Mouse (Mus musculus): ENCODE results near the gene Pus3. TPM values are rescaled to one million over a fixed set of nuclear protein-coding genes. Genes with fewer than 3 reads are reported as not detected.
A peak's percentile ranks its signal among the peaks of the same experiment; 100 is the strongest.

Gene Pus3
- 1.1 and 2.2 TPM in 2 replicates for polyA plus RNA-seq (2012; rRNA removed)

GRCm38 (mm10) chr9:35558257-35559008, at the start of gene Pus3, which contains the start of gene Ddx25:
Pus3 (plus strand) TSS chr9:35558595.
Ddx25 (minus strand) TSS chr9:35558528.
- peak within 1 kb of the TSS; percentile 77 for H3K4me3 ChIP-seq (replicated peaks; ENCODE audit: extremely low read depth, low read depth, low read length)
- no peak for DNase-seq
- H3K4me1 ChIP-seq (ENCODE audit: control insufficient read depth, insufficient read depth, low read length): no peaks in the 10 kb centered on the region
- TF ChIP-seq POLR2A (IDR thresholded peaks at IDR 0.05; ENCODE audit: borderline replicate concordance, extremely low read depth, low read depth, low read length) (no peak), CTCF (IDR thresholded peaks at IDR 0.05; ENCODE audit: insufficient read depth, low read length) (no peak)
- under 1% methylated on average over 58 of the region's 59 CpGs for WGBS

DNA sequence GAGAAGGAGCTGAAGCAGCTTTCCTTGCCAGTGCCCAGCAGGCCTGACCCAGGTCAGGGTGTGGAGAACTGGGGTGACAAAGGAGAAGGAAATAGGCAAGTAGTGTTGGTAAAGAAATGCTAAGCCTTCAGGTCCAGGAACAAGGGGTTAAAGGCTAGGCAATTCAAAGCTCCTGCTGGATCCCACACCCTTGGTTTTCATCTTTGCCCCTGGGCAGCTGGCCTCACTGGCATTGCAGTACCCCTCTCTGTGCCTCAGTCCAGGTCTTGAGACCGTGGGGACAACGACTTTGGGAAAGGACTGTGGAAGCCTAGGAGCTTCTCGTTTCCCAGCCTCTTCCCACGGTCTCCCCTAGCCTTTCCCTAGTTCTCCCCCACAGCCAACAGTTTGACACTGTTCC, 44.5 kb upstream of the Pus3 start:
- Histone ChIP-seq H3K4me3 (replicated peaks; ENCODE audit: extremely low read depth, low read depth, low read length) (no peak overlapping the region), H3K4me1 (ENCODE audit: control insufficient read depth, insufficient read depth, low read length) (no peaks in the 10 kb centered on the region)
- TF ChIP-seq POLR2A (IDR thresholded peaks at IDR 0.05; ENCODE audit: borderline replicate concordance, extremely low read depth, low read depth, low read length) (no peak), CTCF (IDR thresholded peaks at IDR 0.05; ENCODE audit: insufficient read depth, low read length) (no peak)
- no peak for DNase-seq
- 70% methylated on average over 4 of the region's 4 CpGs for WGBS

DNA sequence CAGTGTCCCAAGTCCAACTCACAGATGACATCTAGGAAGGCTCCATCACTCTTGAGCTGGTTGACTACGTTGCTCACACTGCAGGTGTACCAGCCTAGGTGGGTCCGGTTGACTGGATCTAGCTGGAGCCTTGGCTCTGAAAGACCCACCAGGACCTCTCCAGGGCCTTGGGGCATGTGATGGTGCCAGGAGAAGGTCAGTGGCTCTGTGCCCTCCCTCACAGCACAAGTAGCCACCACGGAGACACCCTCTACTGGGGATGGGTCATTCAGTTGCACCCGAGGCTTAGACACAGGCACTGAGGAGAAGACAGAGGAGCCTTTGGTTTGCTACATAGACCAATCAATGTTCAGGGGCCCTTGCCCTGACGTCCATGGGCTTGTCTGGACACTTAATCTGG, 42.2 kb upstream of the Pus3 start:
- no peak for TF ChIP-seq POLR2A (IDR thresholded peaks at IDR 0.05; ENCODE audit: borderline replicate concordance, extremely low read depth, low read depth, low read length)
- TF ChIP-seq CTCF (IDR thresholded peaks at IDR 0.05; ENCODE audit: insufficient read depth, low read length): no peak
- Histone ChIP-seq H3K4me3 (replicated peaks; ENCODE audit: extremely low read depth, low read depth, low read length) (no peak overlapping the region), H3K4me1 (ENCODE audit: control insufficient read depth, insufficient read depth, low read length) (no peaks in the 10 kb centered on the region)
- DNase-seq: no peak
- 80% methylated on average over 5 of the region's 5 CpGs for WGBS

GRCm38 (mm10) chr9:35516711-35517110, 41.7 kb upstream of the Pus3 start:
- Histone ChIP-seq H3K4me3 (replicated peaks; ENCODE audit: extremely low read depth, low read depth, low read length) (no peak overlapping the region), H3K4me1 (ENCODE audit: control insufficient read depth, insufficient read depth, low read length) (no peaks in the 10 kb centered on the region)
- WGBS: 89% methylated on average over 16 of the region's 16 CpGs
- no peak for TF ChIP-seq POLR2A (IDR thresholded peaks at IDR 0.05; ENCODE audit: borderline replicate concordance, extremely low read depth, low read depth, low read length)
- TF ChIP-seq CTCF (IDR thresholded peaks at IDR 0.05; ENCODE audit: insufficient read depth, low read length): no peak
- no peak for DNase-seq

DNA sequence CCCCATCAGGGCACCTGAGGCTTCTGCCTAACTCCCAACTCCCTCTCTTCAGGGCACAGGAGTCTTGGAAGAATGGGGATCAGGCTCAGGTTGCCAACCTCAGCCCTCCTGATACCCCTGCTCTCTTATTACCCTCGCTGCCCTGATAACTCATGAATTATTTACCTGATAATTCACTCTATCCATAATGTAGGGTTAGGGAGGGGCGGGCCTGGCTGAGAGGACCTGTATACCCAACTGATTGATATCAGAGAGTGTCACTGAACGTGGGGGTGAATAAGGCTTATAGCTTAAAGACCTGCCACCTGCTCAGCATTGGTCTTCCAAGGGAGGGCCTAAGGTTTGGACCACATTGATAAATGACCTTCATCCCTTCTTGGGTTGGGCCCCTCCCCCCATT, 40.2 kb upstream of the Pus3 start, which contains the start of gene Gm1113:
TSS of gene Gm1113 (minus strand) at position 101 of the 400 bp plus-strand sequence.
- DNase-seq: no peak
- no peak within 1 kb of the TSS for H3K4me3 ChIP-seq (replicated peaks; ENCODE audit: extremely low read depth, low read depth, low read length)
- H3K4me1 ChIP-seq (ENCODE audit: control insufficient read depth, insufficient read depth, low read length): no peaks in the 10 kb centered on the region
- WGBS: 81% methylated on average over 3 of the region's 3 CpGs
- TF ChIP-seq CTCF (IDR thresholded peaks at IDR 0.05; ENCODE audit: insufficient read depth, low read length) (no peak), POLR2A (IDR thresholded peaks at IDR 0.05; ENCODE audit: borderline replicate concordance, extremely low read depth, low read depth, low read length) (no peak)

GRCm38 (mm10) chr9:35520631-35521348, 37.6 kb upstream of the Pus3 start:
- Histone ChIP-seq H3K4me1 (ENCODE audit: control insufficient read depth, insufficient read depth, low read length) (no peaks in the 10 kb centered on the region; the same call in 1 of the 2 replicates), H3K4me3 (replicated peaks; ENCODE audit: extremely low read depth, low read depth, low read length) (no peak overlapping the region)
- WGBS: 72% methylated on average over 6 of the region's 6 CpGs
- TF ChIP-seq POLR2A (IDR thresholded peaks at IDR 0.05; ENCODE audit: borderline replicate concordance, extremely low read depth, low read depth, low read length): no peak
- TF ChIP-seq CTCF (IDR thresholded peaks at IDR 0.05; ENCODE audit: insufficient read depth, low read length): no peak
- DNase-seq: no peak

GRCm38 (mm10) chr9:35522241-35522640, 36.2 kb upstream of the Pus3 start:
- Histone ChIP-seq H3K4me3 (replicated peaks; ENCODE audit: extremely low read depth, low read depth, low read length) (no peak overlapping the region), H3K4me1 (ENCODE audit: control insufficient read depth, insufficient read depth, low read length) (no peaks in the 10 kb centered on the region; the same call in 1 of the 2 replicates)
- no peak for DNase-seq
- TF ChIP-seq CTCF (IDR thresholded peaks at IDR 0.05; ENCODE audit: insufficient read depth, low read length): no peak
- TF ChIP-seq POLR2A (IDR thresholded peaks at IDR 0.05; ENCODE audit: borderline replicate concordance, extremely low read depth, low read depth, low read length): no peak
- 81% methylated on average over 2 of the region's 2 CpGs for WGBS

- H3K4me3 ChIP-seq (replicated peaks; ENCODE audit: extremely low read depth, low read depth, low read length): no peak overlapping the region
- no peak for DNase-seq
- H3K4me1 ChIP-seq (ENCODE audit: control insufficient read depth, insufficient read depth, low read length): no peaks in the 10 kb centered on the region; the same call in 1 of the 2 replicates
- TF ChIP-seq CTCF (IDR thresholded peaks at IDR 0.05; ENCODE audit: insufficient read depth, low read length): no peak
- TF ChIP-seq POLR2A (IDR thresholded peaks at IDR 0.05; ENCODE audit: borderline replicate concordance, extremely low read depth, low read depth, low read length): no peak
- 62% methylated on average over 1 of the region's 1 CpGs for WGBS
Observed at GRCm38 (mm10) chr9:35522821-35523515, 35.4 kb upstream of the Pus3 start.

- no peak for TF ChIP-seq CTCF (IDR thresholded peaks at IDR 0.05; ENCODE audit: insufficient read depth, low read length)
- no peak for TF ChIP-seq POLR2A (IDR thresholded peaks at IDR 0.05; ENCODE audit: borderline replicate concordance, extremely low read depth, low read depth, low read length)
Observed at GRCm38 (mm10) chr9:35523541-35523940, 34.9 kb upstream of the Pus3 start.

More at GRCm38 (mm10) chr9:35523541-35523940, 34.9 kb upstream of the Pus3 start:
- Histone ChIP-seq H3K4me3 (replicated peaks; ENCODE audit: extremely low read depth, low read depth, low read length) (no peak overlapping the region), H3K4me1 (ENCODE audit: control insufficient read depth, insufficient read depth, low read length) (no peaks in the 10 kb centered on the region; the same call in 1 of the 2 replicates)
- peak; percentile 10 for DNase-seq
- WGBS: 33% methylated on average over 5 of the region's 5 CpGs
